Mouse (Mus musculus) spleen, adult 2 months (tissue): ENCODE measurements around the gene Bend5. TPM values are rescaled to one million over a fixed set of nuclear protein-coding genes. Genes with fewer than 3 reads are reported as not detected.

Source experiments
- DNase-seq, 2 experiments: peaks; one replicate each; pipeline versions ENCODE4 v3.0.0 to v3.0.0-alpha.2; 2012 to 2021; ENCODE audit warnings: low spot score in 2 of 2, low read depth in 1 of 2
- H3K27ac ChIP-seq: fragments of 200-500 bp; 2 replicates; pipeline ENCODE4 v1.5.1; 2012; ENCODE audit warnings: low read length, inconsistent platforms; ENCODE audit not compliant: insufficient read depth
- H3K27me3 ChIP-seq: fragments of 200-500 bp; 2 replicates; pipeline ENCODE4 v1.6.1; 2012; ENCODE audit warnings: mild to moderate bottlenecking, moderate library complexity, low read length, inconsistent platforms; ENCODE audit not compliant: control insufficient read depth, insufficient read depth
- H3K36me3 ChIP-seq: fragments of 200-500 bp; 2 replicates; pipeline ENCODE4 v1.6.1; 2012; ENCODE audit warnings: mild to moderate bottlenecking, low read length, inconsistent platforms; ENCODE audit not compliant: control insufficient read depth, insufficient read depth
- H3K4me1 ChIP-seq: fragments of 200-500 bp; 2 replicates; pipeline ENCODE4 v1.6.1; 2011; ENCODE audit warnings: inconsistent platforms; ENCODE audit not compliant: control insufficient read depth, insufficient read depth, insufficient read length
- H3K4me3 ChIP-seq: fragments of 200-500 bp; 2 replicates; pipeline ENCODE4 v1.5.1; 2011; ENCODE audit warnings: mild to moderate bottlenecking, inconsistent platforms; ENCODE audit not compliant: insufficient read depth, insufficient read length; ENCODE audit errors: extremely low read depth
- CTCF ChIP-seq: fragments of 200-500 bp; IDR thresholded peaks from 2 replicates; pipeline ENCODE4 v1.5.1; 2011; ENCODE audit warnings: mild to moderate bottlenecking, inconsistent platforms; ENCODE audit not compliant: insufficient read depth, insufficient read length, insufficient replicate concordance; ENCODE audit errors: extremely low read depth
- POLR2A ChIP-seq: fragments of 200-500 bp; IDR thresholded peaks from 2 replicates; pipeline ENCODE4 v1.6.1; 2011; ENCODE audit warnings: low read depth, low read length, inconsistent platforms
- WGBS: fragments of 180-500 bp; shearing (Covaris S2); methylation state at CpG from one replicate; pipeline ENCODE4 v1.1.7; 2018; 5-methylcytosine and 5-hydroxymethylcytosine counted together
- polyA plus RNA-seq: library from polyadenylated mRNA; depleted of rRNA; stranded (reverse); fragments of >200 nt; gene quantifications from 2 replicates; pipeline ENCODE4 v1.2.3, GENCODE M21; 2012

Gene Bend5
- polyA plus RNA-seq, 1 experiment = 25.2 TPM

DNA sequence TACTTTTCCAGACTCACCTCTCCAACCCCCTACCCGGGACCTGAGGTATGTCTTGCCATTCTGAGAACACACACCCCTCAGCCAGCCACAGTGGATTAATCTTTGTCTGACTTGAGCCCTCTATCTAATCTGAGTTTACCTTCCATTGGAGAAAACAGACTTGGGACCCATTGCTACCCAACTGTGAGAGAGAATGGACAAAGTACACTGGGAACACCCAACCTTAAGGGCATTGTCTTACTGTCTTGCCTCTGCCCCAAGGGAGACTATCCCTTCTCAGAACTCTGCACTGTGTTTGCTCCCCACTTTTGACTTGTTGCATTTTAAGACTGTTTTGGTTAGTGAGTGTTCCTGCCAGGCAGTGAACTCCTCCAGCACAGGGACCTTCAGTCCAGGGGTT, 4.7 kb downstream of the Bend5 start:
- H3K27me3 ChIP-seq = no peaks in the 10 kb centered on the region
- no peak overlapping the region for H3K27ac ChIP-seq
- peaks cover 15% of the 10 kb centered on the region; the same call in 1 of the 2 replicates for H3K4me1 ChIP-seq
- no peak for TF ChIP-seq POLR2A
- no peak for TF ChIP-seq CTCF
- H3K4me3 ChIP-seq = no peak overlapping the region
- no peak for DNase-seq
- WGBS = 91% methylated on average over 1 of the region's 1 CpGs
- H3K36me3 ChIP-seq = peaks cover 10% of the 10 kb centered on the region

DNA sequence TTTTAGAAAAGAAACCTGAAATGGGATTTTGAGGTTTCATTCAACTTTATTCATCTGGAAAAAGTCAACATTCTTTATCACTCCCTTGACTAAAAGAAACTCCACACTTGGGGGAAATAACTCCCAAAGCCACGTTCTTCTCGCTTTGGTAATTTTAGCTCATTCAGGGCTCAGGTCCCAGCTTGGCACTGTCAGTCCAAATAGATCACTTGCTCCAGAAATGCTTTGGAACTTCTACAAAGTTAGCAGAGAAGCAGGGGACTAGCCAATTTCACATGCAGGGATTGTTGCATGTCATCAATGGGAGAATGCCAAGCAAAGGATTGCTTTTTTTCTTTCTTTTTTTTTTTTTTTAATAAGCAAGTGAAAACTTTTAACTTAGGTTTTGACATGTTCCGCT, 5.2 kb downstream of the Bend5 start:
- Histone ChIP-seq H3K36me3 (peaks cover 10% of the 10 kb centered on the region), H3K27ac (no peak overlapping the region), H3K4me3 (no peak overlapping the region), H3K4me1 (peaks cover 17% of the 10 kb centered on the region; the same call in 1 of the 2 replicates), H3K27me3 (no peaks in the 10 kb centered on the region)
- no peak for TF ChIP-seq POLR2A
- TF ChIP-seq CTCF = no peak
- no peak for DNase-seq
- WGBS = 84% methylated on average over 3 of the region's 3 CpGs

DNA sequence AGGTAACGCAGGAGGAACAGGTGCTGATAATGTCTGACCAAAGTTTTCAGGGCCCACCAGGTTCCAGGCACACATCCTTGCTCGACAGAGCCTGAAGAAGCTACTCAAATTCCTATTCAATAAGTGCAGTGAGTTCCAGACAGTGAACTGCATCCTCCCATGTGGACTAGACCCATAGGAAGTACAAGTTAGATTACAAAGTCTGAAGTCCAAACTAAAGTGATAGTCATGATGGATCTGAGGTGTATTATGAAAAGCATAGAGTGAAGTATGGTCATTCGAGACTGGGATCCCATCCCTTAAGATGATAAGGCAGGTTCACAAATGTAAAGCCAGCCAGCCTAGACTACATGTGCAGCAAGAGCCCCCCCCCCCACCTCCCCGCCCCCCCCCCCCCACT, 6.1 kb downstream of the Bend5 start:
- TF ChIP-seq CTCF (no peak), POLR2A (no peak)
- 85% methylated on average over 4 of the region's 4 CpGs for WGBS
- no peaks in the 10 kb centered on the region for H3K27me3 ChIP-seq
- H3K36me3 ChIP-seq = peaks cover 11% of the 10 kb centered on the region
- H3K4me1 ChIP-seq = peaks cover 17% of the 10 kb centered on the region; the same call in 1 of the 2 replicates
- no peak for DNase-seq
- no peak overlapping the region for H3K27ac ChIP-seq
- H3K4me3 ChIP-seq = no peak overlapping the region

DNA sequence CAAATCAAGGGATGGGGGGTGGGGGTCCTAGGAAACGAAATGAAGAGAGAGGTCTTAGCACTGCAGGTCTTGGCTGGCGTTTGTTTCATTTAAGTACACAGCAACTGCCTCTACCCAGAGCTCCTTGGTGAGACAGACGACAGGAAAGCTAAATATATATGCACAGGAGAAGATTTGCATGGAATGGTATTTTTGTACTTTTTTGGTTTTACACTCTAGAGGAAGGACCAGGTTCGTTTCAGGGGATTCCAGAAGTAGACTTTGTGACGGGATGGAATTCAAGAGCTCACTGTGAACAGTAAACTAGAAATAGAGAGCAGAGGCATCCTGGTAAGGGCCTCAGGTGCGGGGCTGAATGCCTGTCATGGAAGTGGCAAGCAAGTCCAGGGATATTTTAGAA, 7.0 kb downstream of the Bend5 start:
- WGBS = 55% methylated on average over 6 of the region's 6 CpGs
- H3K4me3 ChIP-seq = no peak overlapping the region
- H3K27me3 ChIP-seq = no peaks in the 10 kb centered on the region
- peaks cover 12% of the 10 kb centered on the region for H3K36me3 ChIP-seq
- no peak for DNase-seq
- TF ChIP-seq CTCF = no peak
- H3K4me1 ChIP-seq = peaks cover 17% of the 10 kb centered on the region; the same call in 1 of the 2 replicates
- no peak overlapping the region for H3K27ac ChIP-seq

DNA sequence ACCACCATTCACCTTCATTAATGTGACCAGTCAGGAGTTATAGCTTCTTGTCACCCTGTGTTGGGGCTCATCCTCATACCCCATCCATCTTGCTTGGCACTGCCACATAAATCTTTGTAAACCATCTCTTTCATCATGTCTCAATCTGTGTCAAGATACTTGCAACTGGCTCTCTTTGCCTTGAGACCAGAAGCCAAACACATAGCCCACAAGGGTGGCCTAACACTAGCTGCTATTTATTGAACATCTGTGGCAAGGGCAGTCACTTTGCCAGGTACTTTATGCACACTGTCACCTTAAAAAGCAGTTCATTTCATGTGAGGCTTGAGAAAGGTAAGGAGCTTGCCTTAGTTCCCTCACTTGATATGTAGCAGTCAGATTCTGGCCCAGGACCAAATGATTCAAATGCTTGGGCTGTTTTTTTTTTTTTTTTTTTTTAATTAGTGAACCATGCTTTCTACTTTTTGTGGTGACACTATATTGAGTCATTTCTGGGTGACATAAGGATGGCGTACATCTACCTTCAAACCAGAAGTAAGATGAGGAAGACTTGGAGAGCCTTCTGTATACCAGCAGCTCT, 9.7 kb downstream of the Bend5 start:
- no peak for TF ChIP-seq POLR2A
- no peak for TF ChIP-seq CTCF
- WGBS = 67% methylated on average over 1 of the region's 1 CpGs
- Histone ChIP-seq H3K4me1 (peaks cover 14% of the 10 kb centered on the region; the same call in 1 of the 2 replicates), H3K27me3 (no peaks in the 10 kb centered on the region), H3K27ac (no peak overlapping the region), H3K4me3 (no peak overlapping the region), H3K36me3 (peaks cover 3% of the 10 kb centered on the region; the same call in 1 of the 2 replicates)
- no peak for DNase-seq

DNA sequence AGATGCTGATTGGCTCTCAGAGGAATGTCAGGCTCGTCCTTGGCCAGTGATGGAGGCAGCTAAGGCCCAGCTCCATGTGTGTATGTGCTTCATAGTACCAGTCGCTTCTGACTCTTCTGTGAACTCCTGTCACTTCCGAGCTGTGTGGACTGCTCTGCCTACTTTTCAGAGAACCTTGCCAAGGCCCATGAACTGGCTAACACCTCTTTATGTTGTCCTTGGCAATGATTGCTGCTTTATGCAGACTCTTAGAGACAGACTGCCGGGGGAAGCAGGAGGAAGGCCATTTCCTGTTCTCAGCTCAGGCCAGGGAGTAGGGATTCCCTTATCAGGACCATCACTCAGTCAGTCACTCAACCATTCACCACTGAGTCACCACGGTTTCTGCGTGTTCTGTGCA, 10.4 kb downstream of the Bend5 start:
- no peak for TF ChIP-seq CTCF
- TF ChIP-seq POLR2A = no peak
- Histone ChIP-seq H3K27ac (no peak overlapping the region), H3K36me3 (peaks cover 3% of the 10 kb centered on the region; the same call in 1 of the 2 replicates), H3K27me3 (no peaks in the 10 kb centered on the region), H3K4me3 (no peak overlapping the region), H3K4me1 (peaks cover 14% of the 10 kb centered on the region; the same call in 1 of the 2 replicates)
- 79% methylated on average over 6 of the region's 6 CpGs for WGBS
- no peak for DNase-seq

DNA sequence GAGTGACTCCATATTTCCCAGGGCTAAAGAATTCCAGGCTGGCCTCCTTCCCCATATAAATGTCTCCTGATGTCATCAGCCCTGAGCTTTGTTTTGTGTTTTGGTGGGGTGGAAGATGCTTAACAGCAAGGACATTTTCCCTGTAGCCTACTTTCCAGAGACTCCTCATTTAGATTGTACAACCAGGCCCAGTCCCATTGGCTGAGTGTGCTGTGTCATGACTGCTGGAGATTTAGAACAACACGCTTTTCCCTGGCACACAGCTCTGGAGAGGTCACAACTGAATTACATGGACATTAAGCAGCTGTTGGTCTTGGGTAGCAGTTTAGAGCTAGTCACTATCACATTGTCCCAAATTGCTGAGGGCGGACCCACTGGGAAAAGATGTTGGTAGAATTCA, 16.4 kb downstream of the Bend5 start:
- Histone ChIP-seq H3K4me3 (no peak overlapping the region), H3K27me3 (no peaks in the 10 kb centered on the region), H3K36me3 (peaks cover 23% of the 10 kb centered on the region), H3K27ac (no peak overlapping the region), H3K4me1 (peaks cover 3% of the 10 kb centered on the region; the same call in 1 of the 2 replicates)
- no peak for TF ChIP-seq CTCF
- no peak for TF ChIP-seq POLR2A
- no peak for DNase-seq
- WGBS = 91% methylated on average over 2 of the region's 2 CpGs
